In genomic region chr12:4509591-4510061, GRCm38 (mm10) we compare ENCODE assay signal across 9 mouse cellular contexts. TPM values are rescaled to one million over a fixed set of nuclear protein-coding genes. Genes with fewer than 3 reads are reported as not detected.
A peak's percentile ranks its signal among the peaks of the same experiment; 100 is the strongest.
DNase-seq lines count a peak whose midpoint lies in the region; ATAC-seq and TF ChIP-seq lines count a peak whose summit lies in the region.
"Had no signal": no experiment of that assay in that cellular context is flagged by ENCODE, and none has a peak within 500 bp of the region (broad histone marks: within the 10 kb centered on the region; RNA-seq: fewer than 3 reads in every experiment).

No protein-coding gene starts in this region.

- peak overlapping the region; percentile 20; the same call in 1 of the 2 replicates for H3K4me3 ChIP-seq in forebrain, embryonic 10.5 days
- no peak overlapping the region for H3K4me3 ChIP-seq in kidney, embryonic 14.5 days (ENCODE audit: low read length)
- peak overlapping the region; percentile 35 for H3K4me3 ChIP-seq in olfactory bulb, adult 2 months (ENCODE audit: insufficient read depth, low read depth, low read length)

- TF ChIP-seq POLR2A in olfactory bulb, adult 2 months (IDR thresholded peaks at IDR 0.05; ENCODE audit: insufficient read depth, low read depth, low read length): no peak

- DNase-seq in kidney, adult 9 months: peak; percentile 9
- no peak for DNase-seq in kidney, adult 8-10 months
- DNase-seq in forebrain, embryonic 10.5 days (ENCODE audit: extremely low spot score, low spot score): peak; percentile 18
- no peak for DNase-seq in yolk sac, embryonic 10.5 days (ENCODE audit: low spot score)
- no peak for DNase-seq in cerebellum, adult 18-20 months
- DNase-seq in adrenal gland, postnatal 4 days (ENCODE audit: low spot score in 2 of 2): no peak

- no peak for TF ChIP-seq CTCF in olfactory bulb, adult 2 months (IDR thresholded peaks at IDR 0.05; ENCODE audit: insufficient read depth, low read depth, low read length)

- H3K4me1 ChIP-seq in forebrain, embryonic 10.5 days: peaks cover 16% of the 10 kb centered on the region
- no peaks in the 10 kb centered on the region for H3K4me1 ChIP-seq in kidney, embryonic 14.5 days (ENCODE audit: control insufficient read depth, insufficient read depth, low read length)
- H3K4me1 ChIP-seq in olfactory bulb, adult 2 months (ENCODE audit: control insufficient read depth, insufficient read depth, low read length): peaks cover 11% of the 10 kb centered on the region

- H3K27me3 ChIP-seq in forebrain, embryonic 10.5 days (ENCODE audit: poor library complexity, severe bottlenecking): no peaks in the 10 kb centered on the region
- no peaks in the 10 kb centered on the region for H3K27me3 ChIP-seq in kidney, embryonic 14.5 days (ENCODE audit: control insufficient read depth, insufficient read depth, low read length)
- H3K27me3 ChIP-seq: Patski had no signal

- no peak for ATAC-seq in kidney, embryonic 14.5 days (ENCODE audit: low FRiP score, low TSS enrichment)
- ATAC-seq: Patski had no signal

- 0 out of 2 replicates have a peak, but pooled peaks cover 4% of the 10 kb centered on the region for H3K9me3 ChIP-seq in forebrain, embryonic 10.5 days
- no peaks in the 10 kb centered on the region for H3K9me3 ChIP-seq in kidney, embryonic 14.5 days (ENCODE audit: control insufficient read depth, low read length)

- WGBS in forebrain, embryonic 10.5 days: 44% methylated on average over 12 of the region's 12 CpGs
- 46% methylated on average over 12 of the region's 12 CpGs for WGBS in kidney, embryonic 14.5 days
- WGBS in olfactory bulb, adult 2 months: 8% methylated on average over 12 of the region's 12 CpGs

- H3K27ac ChIP-seq in forebrain, embryonic 10.5 days: no peak overlapping the region
- H3K27ac ChIP-seq in kidney, embryonic 14.5 days (ENCODE audit: low read depth, low read length): peak overlapping the region; percentile 37; the same call in 1 of the 2 replicates
- H3K27ac ChIP-seq in olfactory bulb, adult 2 months (ENCODE audit: insufficient read depth, low read depth, low read length): peak overlapping the region; percentile 20; the same call in 1 of the 2 replicates

- no peaks in the 10 kb centered on the region for H3K36me3 ChIP-seq in forebrain, embryonic 10.5 days (replicated peaks)
- H3K36me3 ChIP-seq in kidney, embryonic 14.5 days (ENCODE audit: control insufficient read depth, insufficient read depth, low read length): no peaks in the 10 kb centered on the region

- no peak overlapping the region; the same call in 1 of the 2 replicates for H3K9ac ChIP-seq in kidney, embryonic 14.5 days (ENCODE audit: low read depth, low read length)

- peak overlapping the region; percentile 25; the same call in 1 of the 2 replicates for H3K4me2 ChIP-seq in kidney, embryonic 14.5 days (replicated peaks; ENCODE audit: low read depth, low read length)

RNA-seq across cellular contexts. Expression of gene Ncoa1, which starts 32.6 kb away (rescaled TPM):
- 2.8 and 3.0 TPM in 2 replicates for polyA plus RNA-seq in forebrain, embryonic 10.5 days (2016; fragmentation: Nextera tagmentation; extraction: Ambion mirVana)
- 8.9 and 10.6 TPM in 2 replicates for polyA plus RNA-seq in kidney, embryonic 14.5 days (2014; fragmentation: Nextera tagmentation; extraction: Ambion mirVana)
- not detected in 2 replicates for polyA plus RNA-seq in olfactory bulb, adult 2 months (2012; ENCODE audit: insufficient read depth, insufficient read length, low replicate concordance, missing spikeins)
- 10 to 100 TPM; 47.5 to 48.2 TPM for total RNA-seq in adrenal gland, postnatal 4 days (2021)

Comparison
In these comparisons a context has a peak if more than half of its experiments do, and no peak if none do; other contexts are left out.
1. DNase-seq: peak in kidney, adult 9 months (single experiment) and forebrain, embryonic 10.5 days (single experiment); none in kidney, adult 8-10 months (0 of 2), yolk sac, embryonic 10.5 days (single experiment), cerebellum, adult 18-20 months (0 of 2) and adrenal gland, postnatal 4 days (0 of 2).